Mouse (Mus musculus): Measurements from ENCODE around the gene A930002H24Rik. TPM values are rescaled to one million over a fixed set of nuclear protein-coding genes. Genes with fewer than 3 reads are reported as not detected.
"Not testable (repeated sequence)": the region's sequence is repeated elsewhere in the genome, so short reads cannot be mapped to it uniquely, and the experiment has no call there.

The A930002H24Rik gene
- polyA plus RNA-seq (2015; fragmentation: Nextera tagmentation; extraction: Ambion mirVana), result 0.52 and 1.5 TPM in 2 replicates

GRCm38 (mm10) chr17:63863647-63864149, at the start of gene A930002H24Rik:
A930002H24Rik (minus strand) TSS chr17:63863791.
- peak; percentile 86 for DNase-seq (ENCODE audit: low spot score)

DNA sequence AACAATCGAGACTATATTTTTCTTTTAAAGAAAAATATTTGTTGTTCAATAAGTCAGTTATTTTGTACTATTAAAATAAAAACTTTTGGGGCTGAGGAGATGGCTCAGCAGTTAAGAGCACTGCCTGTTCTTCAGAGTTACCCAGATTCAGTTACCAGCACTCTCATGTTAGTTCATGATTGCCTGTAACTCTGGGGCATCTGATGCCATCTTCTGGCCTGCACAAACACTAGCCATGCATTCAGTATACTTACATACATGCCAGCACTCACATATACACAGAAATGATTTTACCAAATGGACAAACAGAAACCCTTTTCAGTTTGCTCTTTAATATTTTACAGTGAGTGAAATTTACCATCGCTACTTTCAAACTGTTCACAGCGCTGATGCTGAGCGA, 45.7 kb upstream of the A930002H24Rik start:
- DNase-seq (ENCODE audit: low spot score), result no peak

DNA sequence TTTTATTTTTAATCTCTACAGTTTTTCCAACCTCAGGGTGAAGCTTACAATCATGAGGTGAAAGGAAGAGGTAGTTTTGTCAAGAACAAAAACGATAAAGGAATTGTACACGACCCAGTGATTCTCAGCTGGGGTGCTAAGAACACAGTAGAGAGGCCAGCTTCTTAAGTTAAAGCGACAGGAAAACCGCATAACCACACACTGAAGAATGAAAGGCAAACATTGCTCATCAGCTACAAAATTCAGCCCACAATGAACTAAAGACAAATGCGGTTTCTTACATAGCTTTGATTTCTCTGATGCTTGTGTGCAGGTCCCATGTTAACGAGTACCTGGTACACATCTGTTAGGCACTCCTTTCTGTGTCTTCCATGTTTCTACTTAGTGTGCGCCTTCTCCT, 33.5 kb upstream of the A930002H24Rik start:
- peak; percentile 12 for DNase-seq (ENCODE audit: low spot score)

GRCm38 (mm10) chr17:63895829-63896228, 32.2 kb upstream of the A930002H24Rik start:
- no peak for DNase-seq (ENCODE audit: low spot score)

GRCm38 (mm10) chr17:63890611-63891010, 27.0 kb upstream of the A930002H24Rik start:
- no peak for DNase-seq (ENCODE audit: low spot score)

- no peak for DNase-seq (ENCODE audit: low spot score)
These were observed 23.4 kb upstream of the A930002H24Rik start for GRCm38 (mm10) chr17:63886988-63887387.

DNA sequence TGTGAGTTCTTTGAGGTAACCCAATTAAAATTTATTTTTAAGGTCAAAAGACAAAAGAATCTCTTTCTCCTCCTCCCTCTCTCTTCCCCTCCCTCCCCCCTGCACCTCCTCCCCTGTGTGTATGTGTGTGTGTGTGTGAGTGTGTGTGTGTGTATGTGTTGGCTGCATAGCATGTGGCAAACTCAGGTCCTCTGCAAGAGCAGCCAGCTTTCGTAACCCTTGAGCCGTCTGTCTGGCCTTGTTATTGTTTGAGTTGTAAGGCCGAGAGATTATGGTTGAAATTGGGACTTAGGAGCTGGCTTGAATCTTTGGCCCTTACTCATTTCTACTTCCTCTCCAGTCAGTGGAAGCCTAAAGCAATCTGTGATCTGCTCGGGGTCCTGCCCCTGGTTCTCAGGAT, 16.4 kb upstream of the A930002H24Rik start:
- no peak for DNase-seq (ENCODE audit: low spot score)

GRCm38 (mm10) chr17:63878889-63879288, 15.3 kb upstream of the A930002H24Rik start:
- no peak for DNase-seq (ENCODE audit: low spot score)

GRCm38 (mm10) chr17:63871773-63872172, 8.2 kb upstream of the A930002H24Rik start:
- no peak for DNase-seq (ENCODE audit: low spot score)

DNA sequence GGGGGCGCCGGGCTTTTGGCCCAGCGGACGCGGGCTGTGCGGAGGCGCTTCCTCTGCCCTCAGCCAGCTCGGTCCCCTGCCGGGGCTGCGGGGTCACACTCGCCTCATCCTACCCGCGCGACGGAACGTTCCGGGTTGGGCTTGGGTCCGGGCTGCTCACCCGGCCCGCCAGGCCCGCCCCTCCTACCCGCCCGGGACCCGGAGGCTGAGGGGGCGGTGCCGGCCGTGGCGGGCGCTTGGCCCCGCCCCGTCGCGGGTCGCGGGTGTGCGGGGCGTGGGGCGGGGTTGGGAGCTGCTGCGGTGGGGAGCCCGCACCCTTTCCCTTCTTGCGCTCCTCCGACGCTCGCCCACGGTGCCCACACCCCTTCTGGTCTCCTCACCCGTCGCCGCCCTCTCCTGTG, 580 bp upstream of the A930002H24Rik start:
- no peak for DNase-seq (ENCODE audit: low spot score)

- DNase-seq (ENCODE audit: low spot score), result no peak
These were observed 470 bp downstream of the A930002H24Rik start, which contains the start of gene Fer for GRCm38 (mm10) chr17:63863012-63863630. Fer (plus strand) TSS chr17:63863062.

GRCm38 (mm10) chr17:63862399-63862798, 1.2 kb downstream of the A930002H24Rik start:
- no peak for DNase-seq (ENCODE audit: low spot score)

GRCm38 (mm10) chr17:63860988-63861387, 2.6 kb downstream of the A930002H24Rik start:
- DNase-seq (ENCODE audit: low spot score), result no peak

GRCm38 (mm10) chr17:63857023-63857544, 6.5 kb downstream of the A930002H24Rik start:
- DNase-seq (ENCODE audit: low spot score), result no peak

DNA sequence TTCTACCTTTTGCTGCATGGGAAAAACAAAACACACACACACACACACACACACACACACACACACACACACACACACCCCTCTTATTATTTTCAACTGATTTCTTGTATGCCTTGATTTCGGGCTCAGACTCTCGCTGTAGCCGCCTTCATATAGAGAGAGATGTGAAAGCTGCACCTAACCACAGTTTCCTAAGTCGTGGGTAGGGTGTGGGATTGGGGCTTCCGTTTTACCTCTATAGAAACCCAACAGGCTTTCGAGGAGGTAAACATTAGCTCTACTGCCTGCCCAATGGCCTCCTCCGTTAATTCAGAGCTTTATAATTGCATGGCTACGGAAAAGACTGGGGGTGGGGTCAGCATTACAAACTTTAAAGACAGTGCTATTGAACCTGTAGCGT, 13.6 kb downstream of the A930002H24Rik start:
- no peak for DNase-seq (ENCODE audit: low spot score)

- no peak for DNase-seq (ENCODE audit: low spot score)
These were observed 14.0 kb downstream of the A930002H24Rik start for GRCm38 (mm10) chr17:63849566-63849965.

DNA sequence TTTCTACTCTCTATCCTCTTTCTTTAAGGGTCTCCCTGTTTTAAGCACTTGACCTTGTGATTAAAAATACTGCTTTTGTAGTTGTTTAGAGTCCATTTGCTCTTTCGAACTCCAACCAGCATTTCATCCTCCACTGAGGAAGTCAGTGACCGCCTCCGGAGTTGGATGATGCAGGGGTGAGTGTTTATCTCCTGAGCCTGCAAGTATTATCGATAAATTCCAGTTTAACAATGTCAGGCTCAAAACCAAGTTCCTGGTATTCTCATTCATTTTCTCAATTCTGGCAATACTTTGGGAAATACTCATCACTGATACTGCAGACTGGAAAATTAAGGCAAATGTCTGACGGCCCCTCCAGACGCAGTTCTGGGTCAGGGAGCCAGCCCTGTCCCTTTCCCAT, 14.4 kb downstream of the A930002H24Rik start:
- no peak for DNase-seq (ENCODE audit: low spot score)

DNA sequence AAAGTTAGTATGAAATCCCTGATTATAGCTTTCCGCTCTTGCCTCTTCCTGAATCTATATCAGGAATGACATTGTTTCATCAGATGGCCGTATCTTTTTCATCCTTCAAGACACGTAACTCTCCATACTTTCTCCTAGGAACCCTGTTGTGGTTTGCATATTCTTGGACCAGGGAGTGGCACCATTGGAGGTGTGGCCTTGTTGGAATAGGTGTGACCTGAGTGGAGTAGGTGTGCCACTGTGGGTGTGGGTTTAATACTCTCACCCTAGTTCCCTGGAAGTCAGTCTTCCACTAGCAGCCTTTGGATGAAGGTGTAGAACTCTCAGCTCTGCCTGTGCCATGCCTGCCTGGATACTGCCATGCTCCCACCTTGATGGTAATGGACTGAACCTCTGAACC, 17.8 kb downstream of the A930002H24Rik start:
- DNase-seq (ENCODE audit: low spot score), result not testable (repeated sequence)

DNA sequence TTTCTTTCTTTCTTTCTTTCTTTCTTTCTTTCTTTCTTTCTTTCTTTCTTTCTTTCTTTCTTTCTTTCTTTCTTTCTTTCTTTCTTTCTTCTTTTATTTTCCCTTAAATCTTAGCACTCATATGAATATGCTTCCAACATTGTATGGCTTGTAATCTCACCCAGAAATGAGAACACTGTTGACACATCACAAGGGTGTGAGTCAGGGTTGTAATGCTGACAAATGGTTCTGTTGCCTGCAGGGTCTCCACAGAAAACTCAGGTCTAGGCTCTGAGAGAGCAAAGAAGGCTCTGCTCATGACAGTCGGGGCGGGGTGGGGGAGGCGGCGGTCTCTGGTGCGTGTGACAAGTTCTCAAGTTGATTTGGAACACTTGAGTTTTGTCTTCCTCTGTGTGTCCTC, 18.7 kb downstream of the A930002H24Rik start:
- no peak for DNase-seq (ENCODE audit: low spot score)

DNA sequence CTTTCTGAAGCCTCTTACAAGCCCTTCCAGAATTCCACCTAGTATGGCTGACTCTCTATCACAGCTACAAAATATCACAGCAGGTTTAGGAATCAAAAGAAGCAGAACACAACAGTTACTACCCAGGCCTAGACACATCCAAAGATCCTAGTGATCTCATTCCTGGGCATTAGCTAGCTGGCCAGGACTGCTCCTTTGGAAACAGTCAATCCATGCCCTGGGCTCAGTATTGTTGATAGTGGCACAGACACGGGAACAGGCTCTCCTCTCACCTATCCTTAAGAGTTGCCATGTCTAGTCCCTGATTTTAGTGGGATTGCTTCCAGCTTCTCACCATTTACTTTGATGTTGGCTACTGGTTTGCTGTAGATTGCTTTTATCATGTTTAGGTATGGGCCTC, 21.4 kb downstream of the A930002H24Rik start:
- no peak for DNase-seq (ENCODE audit: low spot score)

- DNase-seq (ENCODE audit: low spot score), result no peak
These were observed 23.8 kb downstream of the A930002H24Rik start for GRCm38 (mm10) chr17:63839636-63840269.

DNA sequence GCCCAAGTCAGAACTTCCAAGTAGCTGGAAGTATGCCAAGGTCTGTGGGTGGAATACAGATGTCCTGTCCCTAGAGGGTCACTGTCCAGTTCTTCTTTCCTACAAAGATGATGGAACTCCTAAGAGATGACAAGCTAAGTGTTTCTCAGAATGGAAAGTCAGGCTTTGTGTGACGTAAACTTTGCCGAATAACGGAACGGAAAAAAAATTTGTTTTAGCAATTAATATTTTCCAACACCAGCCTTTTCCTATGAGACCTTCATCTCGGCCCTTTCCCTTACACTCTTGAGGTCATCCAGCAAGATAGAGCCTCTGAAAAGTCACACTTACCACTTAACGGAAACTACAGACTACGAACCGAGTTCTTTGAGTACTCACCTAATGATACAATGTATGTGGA, 25.4 kb downstream of the A930002H24Rik start:
- no peak for DNase-seq (ENCODE audit: low spot score)

GRCm38 (mm10) chr17:63836641-63837040, 26.9 kb downstream of the A930002H24Rik start:
- no peak for DNase-seq (ENCODE audit: low spot score)
